Mouse (Mus musculus) adrenal gland, postnatal 25 days (tissue): ENCODE data around the gene Rabgap1l. TPM values are rescaled to one million over a fixed set of nuclear protein-coding genes. Genes with fewer than 3 reads are reported as not detected.

Source experiments
- DNase-seq: peaks from one replicate; pipeline ENCODE4 v3.0.0; 2021; ENCODE audit warnings: mixed read lengths
- total RNA-seq: library from RNA; stranded (reverse); gene quantifications from 2 replicates; pipeline ENCODE4 v1.2.3, GENCODE M21; 2021

Rabgap1l gene
- total RNA-seq, 1 experiment from 2014 or later, result 30.0 TPM

- no peak for DNase-seq
These were observed 5.1 kb downstream of the Rabgap1l start for GRCm38 (mm10) chr1:160787926-160788325.

- no peak for DNase-seq
These were observed 5.8 kb downstream of the Rabgap1l start for GRCm38 (mm10) chr1:160787164-160787563.

- no peak for DNase-seq
These were observed 6.4 kb downstream of the Rabgap1l start for GRCm38 (mm10) chr1:160786571-160786970.

- DNase-seq, result no peak
These were observed 7.3 kb downstream of the Rabgap1l start for GRCm38 (mm10) chr1:160785681-160786225.

DNA sequence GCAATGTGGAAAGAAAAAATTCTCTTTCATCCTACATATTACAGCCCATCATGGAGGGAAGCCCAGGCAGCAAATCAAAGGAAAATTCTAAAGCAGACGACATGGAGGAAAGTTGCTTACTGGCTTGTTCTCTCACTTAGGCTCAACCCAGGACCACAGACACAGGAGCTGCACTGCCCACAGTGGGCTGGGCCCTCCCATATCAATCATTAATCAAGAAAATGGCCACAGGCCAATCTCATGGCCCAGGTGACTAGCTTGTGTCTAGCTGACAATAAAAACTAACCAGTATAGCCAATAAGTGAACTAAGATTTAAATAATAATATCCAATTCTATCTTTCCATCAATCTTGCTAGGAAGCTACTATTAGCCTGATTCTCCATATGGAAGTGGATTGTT is 8.9 kb downstream of the Rabgap1l start:
- no peak for DNase-seq

GRCm38 (mm10) chr1:160774166-160774565 is 18.8 kb downstream of the Rabgap1l start:
- DNase-seq, result no peak

DNA sequence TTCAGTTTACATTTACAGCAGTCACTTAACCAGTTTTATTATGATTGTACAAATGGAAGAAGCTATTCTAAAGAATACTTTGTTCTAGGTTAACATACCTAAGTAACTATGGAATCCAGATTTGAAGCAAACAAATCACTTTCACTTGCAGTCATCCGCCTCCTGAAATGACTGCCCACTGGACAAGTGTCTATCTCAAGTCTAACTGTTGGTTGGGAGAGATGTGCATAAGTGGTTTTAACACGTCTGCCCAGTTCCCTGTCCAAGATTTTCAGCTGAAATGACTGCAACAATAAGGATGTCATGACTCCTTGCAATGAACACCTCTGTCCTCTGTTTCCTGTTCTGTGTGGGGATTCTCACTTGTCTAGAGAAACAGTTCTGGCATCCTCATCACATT is 27.4 kb downstream of the Rabgap1l start:
- no peak for DNase-seq

GRCm38 (mm10) chr1:160758243-160758642 is 34.8 kb downstream of the Rabgap1l start:
- DNase-seq, result peak; percentile 71

DNA sequence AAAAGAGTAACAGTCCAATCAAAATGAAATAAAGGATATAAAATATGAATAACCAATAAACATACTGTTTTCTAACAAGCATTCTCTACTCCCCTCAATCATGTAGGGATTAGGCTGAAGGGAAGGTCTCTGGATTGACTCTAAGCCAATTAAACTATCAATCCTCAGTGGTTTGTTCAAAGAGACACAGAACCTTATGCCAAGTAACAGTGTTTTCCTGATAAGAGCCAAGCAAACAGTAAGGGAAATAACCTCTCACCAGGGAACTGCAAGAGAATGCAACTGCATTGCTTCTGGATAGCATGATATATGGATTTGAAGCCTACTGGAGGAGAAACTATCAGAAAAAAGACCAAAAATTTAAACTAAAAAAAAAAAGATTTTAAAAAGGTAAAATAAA is 37.7 kb downstream of the Rabgap1l start:
- no peak for DNase-seq

GRCm38 (mm10) chr1:160750629-160751028 is 42.4 kb downstream of the Rabgap1l start:
- no peak for DNase-seq

GRCm38 (mm10) chr1:160746786-160747185 is 46.2 kb downstream of the Rabgap1l start:
- DNase-seq, result no peak

DNA sequence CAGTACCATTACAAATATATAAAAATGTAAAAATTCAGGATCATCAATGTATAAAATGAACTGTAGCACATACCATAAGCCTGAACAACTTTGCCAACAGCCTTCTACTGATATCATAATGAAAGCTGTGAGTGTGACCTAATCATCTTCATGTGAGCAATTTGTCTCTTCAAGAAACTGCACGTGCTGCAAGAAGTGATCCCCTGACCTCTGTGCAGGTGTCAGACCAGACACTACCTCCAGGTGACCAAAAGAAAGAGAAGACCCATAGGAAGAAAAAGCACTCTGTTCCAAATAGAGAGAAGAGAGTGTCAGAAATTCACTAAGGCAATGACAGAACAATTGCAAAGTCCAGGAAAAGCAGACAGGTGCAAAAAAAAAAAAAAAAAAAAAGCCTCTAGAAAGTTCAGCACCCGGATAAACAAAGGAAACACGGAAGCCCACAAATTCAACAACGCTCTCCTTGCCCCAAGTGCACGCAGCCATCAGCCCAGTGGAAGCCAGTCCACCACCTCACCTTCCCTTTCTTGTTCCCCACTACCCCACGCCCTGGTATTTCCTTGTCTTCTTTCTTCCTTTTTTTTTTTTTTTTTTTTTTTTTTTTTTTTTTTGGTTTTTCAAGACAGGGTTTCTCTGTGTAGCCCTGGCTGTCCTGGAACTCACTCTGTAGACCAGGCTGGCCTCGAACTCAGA is 47.6 kb downstream of the Rabgap1l start:
- no peak for DNase-seq

GRCm38 (mm10) chr1:160744009-160744408 is 49.0 kb downstream of the Rabgap1l start:
- no peak for DNase-seq

GRCm38 (mm10) chr1:160743229-160743628 is 49.8 kb downstream of the Rabgap1l start:
- peak; percentile 7 for DNase-seq

- DNase-seq, result no peak
These were observed 52.4 kb downstream of the Rabgap1l start for GRCm38 (mm10) chr1:160740650-160741049.

GRCm38 (mm10) chr1:160734743-160735142 is 58.3 kb downstream of the Rabgap1l start:
- DNase-seq, result no peak

DNA sequence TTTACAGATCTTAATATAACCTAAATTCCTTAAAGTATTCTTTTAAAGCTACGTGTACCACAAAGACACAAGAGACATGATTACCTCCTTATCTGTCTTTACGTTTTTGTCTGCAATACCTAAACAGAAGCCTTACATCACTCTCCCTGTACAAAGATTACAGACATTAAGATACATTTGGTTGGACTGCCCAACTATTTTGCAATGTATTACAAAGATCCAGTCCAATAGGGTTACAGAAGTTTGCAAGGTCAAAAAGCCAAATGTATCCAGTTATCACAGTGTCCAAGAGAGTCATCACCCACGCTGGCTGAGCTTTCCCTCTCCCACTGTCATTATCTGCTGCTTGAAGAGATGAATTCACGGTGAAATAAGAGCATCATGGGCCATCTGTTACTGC is 63.1 kb downstream of the Rabgap1l start:
- DNase-seq, result no peak

DNA sequence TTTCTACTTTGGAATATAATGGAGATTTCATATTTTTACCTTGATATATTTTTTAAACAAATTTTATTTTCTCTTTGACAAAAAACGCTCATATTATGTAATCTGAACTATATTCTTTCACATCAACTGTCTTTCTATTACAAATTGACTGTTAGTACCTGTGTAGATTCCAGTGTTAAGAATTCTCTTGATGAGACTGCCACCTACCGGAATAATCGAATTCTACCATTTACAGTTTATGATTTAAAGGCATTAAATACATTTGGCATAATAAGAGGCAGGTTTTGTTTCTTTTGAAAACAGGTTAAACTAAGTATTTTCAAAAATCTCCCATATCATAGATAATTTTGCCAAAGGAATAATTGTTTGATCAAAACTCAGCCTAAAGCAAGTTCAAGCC is 75.3 kb downstream of the Rabgap1l start:
- DNase-seq, result no peak

GRCm38 (mm10) chr1:160714685-160715084 is 78.3 kb downstream of the Rabgap1l start:
- no peak for DNase-seq

- DNase-seq, result no peak
These were observed 79.1 kb downstream of the Rabgap1l start for GRCm38 (mm10) chr1:160713887-160714286.

DNA sequence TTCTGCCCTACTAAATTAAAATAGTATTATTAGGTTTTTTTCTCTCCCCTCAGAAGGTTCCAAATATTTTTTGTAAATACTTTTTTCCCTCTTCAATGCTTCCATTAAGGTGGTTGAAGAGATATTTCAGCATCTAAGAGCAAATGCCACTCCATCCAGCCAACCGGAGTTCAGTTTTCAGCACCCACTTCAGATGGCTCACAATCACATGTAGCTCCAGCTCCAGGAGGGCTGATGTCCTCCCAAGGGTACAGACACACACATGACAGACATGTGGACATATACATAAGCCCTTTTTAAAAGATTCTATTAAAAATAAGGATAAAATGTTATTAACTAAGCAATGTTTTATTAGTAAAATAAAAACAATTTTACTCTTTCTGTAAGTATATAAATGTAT is 79.6 kb downstream of the Rabgap1l start:
- DNase-seq, result no peak

GRCm38 (mm10) chr1:160710539-160710938 is 82.5 kb downstream of the Rabgap1l start:
- DNase-seq, result no peak

- DNase-seq, result no peak
These were observed 88.4 kb downstream of the Rabgap1l start for GRCm38 (mm10) chr1:160704596-160704995.

- no peak for DNase-seq
These were observed 89.2 kb downstream of the Rabgap1l start for GRCm38 (mm10) chr1:160703813-160704212.
